Mouse (Mus musculus): ENCODE results near the gene Ska2. TPM values are rescaled to one million over a fixed set of nuclear protein-coding genes. Genes with fewer than 3 reads are reported as not detected.
A peak's percentile ranks its signal among the peaks of the same experiment; 100 is the strongest.

Gene Ska2
- polyA plus RNA-seq, 1 experiment from 2014 or later: 44.0 TPM

- no peak for DNase-seq (ENCODE audit: low spot score)
- peaks cover 43% of the 10 kb centered on the region for H3K36me3 ChIP-seq (ENCODE audit: control insufficient read depth, insufficient read depth, low read length)
- H3K4me3 ChIP-seq (ENCODE audit: low read depth, low read length): peak overlapping the region; percentile 79
- peak overlapping the region; percentile 96 for H3K4me2 ChIP-seq (ENCODE audit: low read depth, low read length)
- no peaks in the 10 kb centered on the region for H3K9me3 ChIP-seq (ENCODE audit: control insufficient read depth, low read length)
- WGBS: 65% methylated on average over 2 of the region's 2 CpGs
- no peak for ATAC-seq (ENCODE audit: low read depth)
- no peaks in the 10 kb centered on the region for H3K27me3 ChIP-seq (replicated peaks; ENCODE audit: control insufficient read depth, insufficient read depth, low read length)
- peak overlapping the region; percentile 80 for H3K9ac ChIP-seq (ENCODE audit: low read depth, low read length)
- H3K4me1 ChIP-seq (ENCODE audit: control insufficient read depth, insufficient read depth, low read length): peaks cover 10% of the 10 kb centered on the region; the same call in 1 of the 2 replicates
- peak overlapping the region; percentile 78; the same call in 1 of the 2 replicates for H3K27ac ChIP-seq (replicated peaks; ENCODE audit: low read depth, low read length)
Measured at GRCm38 (mm10) chr11:87087142-87087541, 21.9 kb upstream of the Ska2 start.

GRCm38 (mm10) chr11:87108409-87108754 is 652 bp upstream of the Ska2 start, which contains the start of gene Prr11:
TSS of gene Prr11 (minus strand) at chr11:87108708.
- peak within 1 kb of the TSS; percentile 97 for H3K9ac ChIP-seq (ENCODE audit: low read depth, low read length)
- H3K27ac ChIP-seq (replicated peaks; ENCODE audit: low read depth, low read length): peak within 1 kb of the TSS; percentile 93
- 0% methylated on average over 14 of the region's 14 CpGs for WGBS
- H3K4me2 ChIP-seq (ENCODE audit: low read depth, low read length): peak within 1 kb of the TSS; percentile 78
- H3K4me1 ChIP-seq (ENCODE audit: control insufficient read depth, insufficient read depth, low read length): peaks cover 16% of the 10 kb centered on the region
- peaks cover 41% of the 10 kb centered on the region for H3K36me3 ChIP-seq (ENCODE audit: control insufficient read depth, insufficient read depth, low read length)
- no peaks in the 10 kb centered on the region for H3K27me3 ChIP-seq (replicated peaks; ENCODE audit: control insufficient read depth, insufficient read depth, low read length)
- no peak for ATAC-seq (ENCODE audit: low read depth)
- no peaks in the 10 kb centered on the region for H3K9me3 ChIP-seq (ENCODE audit: control insufficient read depth, low read length)
- no peak for DNase-seq (ENCODE audit: low spot score)
- H3K4me3 ChIP-seq (ENCODE audit: low read depth, low read length): peak within 1 kb of the TSS; percentile 96

- DNase-seq (ENCODE audit: low spot score) (peak; percentile 33), ATAC-seq (ENCODE audit: low read depth) (no peak)
- Histone ChIP-seq H3K36me3 (ENCODE audit: control insufficient read depth, insufficient read depth, low read length) (peaks cover 40% of the 10 kb centered on the region), H3K4me2 (ENCODE audit: low read depth, low read length) (peak overlapping the region; percentile 78), H3K27ac (replicated peaks; ENCODE audit: low read depth, low read length) (peak overlapping the region; percentile 93), H3K4me3 (ENCODE audit: low read depth, low read length) (peak overlapping the region; percentile 96), H3K9me3 (ENCODE audit: control insufficient read depth, low read length) (no peaks in the 10 kb centered on the region), H3K9ac (ENCODE audit: low read depth, low read length) (peak overlapping the region; percentile 97), H3K4me1 (ENCODE audit: control insufficient read depth, insufficient read depth, low read length) (peaks cover 16% of the 10 kb centered on the region), H3K27me3 (replicated peaks; ENCODE audit: control insufficient read depth, insufficient read depth, low read length) (no peaks in the 10 kb centered on the region)
- whole genome bisulfite sequencing: under 1% methylated on average over 36 of the region's 42 CpGs
Measured at GRCm38 (mm10) chr11:87109519-87110171, 611 bp downstream of the Ska2 start.

- Histone ChIP-seq H3K27ac (replicated peaks; ENCODE audit: low read depth, low read length) (peak overlapping the region; percentile 93), H3K4me2 (ENCODE audit: low read depth, low read length) (peak overlapping the region; percentile 78), H3K36me3 (ENCODE audit: control insufficient read depth, insufficient read depth, low read length) (peaks cover 40% of the 10 kb centered on the region), H3K4me1 (ENCODE audit: control insufficient read depth, insufficient read depth, low read length) (peaks cover 16% of the 10 kb centered on the region), H3K9ac (ENCODE audit: low read depth, low read length) (peak overlapping the region; percentile 97), H3K27me3 (replicated peaks; ENCODE audit: control insufficient read depth, insufficient read depth, low read length) (no peaks in the 10 kb centered on the region), H3K4me3 (ENCODE audit: low read depth, low read length) (peak overlapping the region; percentile 96), H3K9me3 (ENCODE audit: control insufficient read depth, low read length) (no peaks in the 10 kb centered on the region)
- WGBS: 2% methylated on average over 9 of the region's 9 CpGs
- ATAC-seq (ENCODE audit: low read depth) (no peak), DNase-seq (ENCODE audit: low spot score) (no peak)
Measured at GRCm38 (mm10) chr11:87110172-87110909, 1.3 kb downstream of the Ska2 start.

DNA sequence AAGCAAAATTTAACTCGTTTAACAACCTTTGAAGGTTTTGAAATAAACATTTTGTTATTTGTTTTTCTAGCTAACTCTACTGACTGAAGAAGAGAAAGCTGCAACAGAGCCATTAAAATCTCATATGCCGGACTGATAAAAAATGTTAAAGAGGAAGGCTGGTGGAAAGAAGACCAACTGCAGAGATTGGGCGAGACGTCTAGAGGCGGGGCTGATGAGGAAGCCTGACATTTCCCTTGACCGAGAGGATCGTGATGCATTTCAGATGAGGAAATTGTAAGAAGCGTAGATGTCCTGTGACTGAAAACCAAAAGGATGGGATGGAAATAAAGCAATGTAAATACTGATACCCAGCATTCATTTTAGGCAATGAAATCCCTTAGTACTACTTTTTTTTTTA is 12.8 kb downstream of the Ska2 start:
- no peaks in the 10 kb centered on the region for H3K4me1 ChIP-seq (ENCODE audit: control insufficient read depth, insufficient read depth, low read length)
- H3K4me2 ChIP-seq (ENCODE audit: low read depth, low read length): no peak overlapping the region
- H3K27ac ChIP-seq (replicated peaks; ENCODE audit: low read depth, low read length): no peak overlapping the region
- DNase-seq (ENCODE audit: low spot score) (no peak), ATAC-seq (ENCODE audit: low read depth) (no peak)
- 80% methylated on average over 8 of the region's 8 CpGs for WGBS
- H3K27me3 ChIP-seq (replicated peaks; ENCODE audit: control insufficient read depth, insufficient read depth, low read length): no peaks in the 10 kb centered on the region
- H3K4me3 ChIP-seq (ENCODE audit: low read depth, low read length): no peak overlapping the region
- no peak overlapping the region for H3K9ac ChIP-seq (ENCODE audit: low read depth, low read length)
- H3K36me3 ChIP-seq (ENCODE audit: control insufficient read depth, insufficient read depth, low read length): peaks cover 73% of the 10 kb centered on the region
- no peaks in the 10 kb centered on the region for H3K9me3 ChIP-seq (ENCODE audit: control insufficient read depth, low read length)

GRCm38 (mm10) chr11:87125562-87125961 is 16.5 kb downstream of the Ska2 start:
- ATAC-seq (ENCODE audit: low read depth): no peak
- Histone ChIP-seq H3K9me3 (ENCODE audit: control insufficient read depth, low read length) (no peaks in the 10 kb centered on the region), H3K4me2 (ENCODE audit: low read depth, low read length) (peak overlapping the region; percentile 82), H3K4me1 (ENCODE audit: control insufficient read depth, insufficient read depth, low read length) (0 out of 2 replicates have a peak, but pooled peaks cover 3% of the 10 kb centered on the region), H3K36me3 (ENCODE audit: control insufficient read depth, insufficient read depth, low read length) (peaks cover 46% of the 10 kb centered on the region), H3K27ac (replicated peaks; ENCODE audit: low read depth, low read length) (peak overlapping the region; percentile 91), H3K27me3 (replicated peaks; ENCODE audit: control insufficient read depth, insufficient read depth, low read length) (no peaks in the 10 kb centered on the region), H3K9ac (ENCODE audit: low read depth, low read length) (peak overlapping the region; percentile 85; the same call in 1 of the 2 replicates), H3K4me3 (ENCODE audit: low read depth, low read length) (0 out of 2 replicates have a peak overlapping the region, but pooled peaks have one; percentile 98)
- WGBS: 53% methylated on average over 4 of the region's 4 CpGs
- no peak for DNase-seq (ENCODE audit: low spot score)

- Histone ChIP-seq H3K9ac (ENCODE audit: low read depth, low read length) (peak overlapping the region; percentile 85), H3K27me3 (replicated peaks; ENCODE audit: control insufficient read depth, insufficient read depth, low read length) (no peaks in the 10 kb centered on the region), H3K36me3 (ENCODE audit: control insufficient read depth, insufficient read depth, low read length) (peaks cover 39% of the 10 kb centered on the region), H3K4me2 (ENCODE audit: low read depth, low read length) (peak overlapping the region; percentile 82), H3K4me3 (ENCODE audit: low read depth, low read length) (peak overlapping the region; percentile 98), H3K9me3 (ENCODE audit: control insufficient read depth, low read length) (no peaks in the 10 kb centered on the region), H3K4me1 (ENCODE audit: control insufficient read depth, insufficient read depth, low read length) (0 out of 2 replicates have a peak, but pooled peaks cover 3% of the 10 kb centered on the region), H3K27ac (replicated peaks; ENCODE audit: low read depth, low read length) (peak overlapping the region; percentile 91)
- 1% methylated on average over 12 of the region's 12 CpGs for WGBS
- no peak for ATAC-seq (ENCODE audit: low read depth)
- DNase-seq (ENCODE audit: low spot score): peak; percentile 20
Measured at GRCm38 (mm10) chr11:87126281-87126823, 17.3 kb downstream of the Ska2 start.

GRCm38 (mm10) chr11:87126824-87127816 is 18.1 kb downstream of the Ska2 start, which contains the start of gene Trim37:
TSS of gene Trim37 (plus strand) at chr11:87127077.
- ATAC-seq (ENCODE audit: low read depth) (peak; percentile 94), DNase-seq (ENCODE audit: low spot score) (peak; percentile 97)
- peaks cover 33% of the 10 kb centered on the region for H3K36me3 ChIP-seq (ENCODE audit: control insufficient read depth, insufficient read depth, low read length)
- H3K9me3 ChIP-seq (ENCODE audit: control insufficient read depth, low read length): no peaks in the 10 kb centered on the region
- no peaks in the 10 kb centered on the region for H3K27me3 ChIP-seq (replicated peaks; ENCODE audit: control insufficient read depth, insufficient read depth, low read length)
- peak within 1 kb of the TSS; percentile 91 for H3K27ac ChIP-seq (replicated peaks; ENCODE audit: low read depth, low read length)
- peak within 1 kb of the TSS; percentile 98 for H3K4me3 ChIP-seq (ENCODE audit: low read depth, low read length)
- peak within 1 kb of the TSS; percentile 85 for H3K9ac ChIP-seq (ENCODE audit: low read depth, low read length)
- 0 out of 2 replicates have a peak, but pooled peaks cover 3% of the 10 kb centered on the region for H3K4me1 ChIP-seq (ENCODE audit: control insufficient read depth, insufficient read depth, low read length)
- peak within 1 kb of the TSS; percentile 82 for H3K4me2 ChIP-seq (ENCODE audit: low read depth, low read length)
- WGBS: under 1% methylated on average over 69 of the region's 105 CpGs

Measured in embryonic facial prominence, embryonic 14.5 days (tissue).